Mouse (Mus musculus) cerebellum, postnatal 10 days (tissue): ENCODE results near the gene Cbx8.
A peak's percentile ranks its signal among the peaks of the same experiment; 100 is the strongest.

Source experiments
- DNase-seq, 2 experiments: peaks; one replicate each; pipeline ENCODE4 v3.0.0; 2021; ENCODE audit warnings: mixed read lengths in 2 of 2

The Cbx8 gene

GRCm38 (mm10) chr11:119048133-119048510 is 7.4 kb upstream of the Cbx8 start:
- no peak for DNase-seq

- peak; percentile 68 to 72 for DNase-seq
Measured at GRCm38 (mm10) chr11:119047261-119048132, 6.7 kb upstream of the Cbx8 start.

- DNase-seq, result peak; percentile 56 to 73
Measured at GRCm38 (mm10) chr11:119046601-119047245, 6.0 kb upstream of the Cbx8 start.

- peak; percentile 50 to 51 for DNase-seq
Measured at GRCm38 (mm10) chr11:119044551-119045337, 4.0 kb upstream of the Cbx8 start.

GRCm38 (mm10) chr11:119043761-119044550 is 3.2 kb upstream of the Cbx8 start:
- peak; percentile 58 to 61 for DNase-seq

- no peak for DNase-seq
Measured at GRCm38 (mm10) chr11:119043273-119043540, 2.4 kb upstream of the Cbx8 start.

GRCm38 (mm10) chr11:119042466-119043272 is 1.9 kb upstream of the Cbx8 start:
- peak; percentile 36 to 42 for DNase-seq

- no peak for DNase-seq
Measured at GRCm38 (mm10) chr11:119041750-119042465, 1.1 kb upstream of the Cbx8 start.

- DNase-seq, result peak; percentile 89
Measured at GRCm38 (mm10) chr11:119041325-119041716, 552 bp upstream of the Cbx8 start.

GRCm38 (mm10) chr11:119039732-119040512 is 847 bp downstream of the Cbx8 start:
- peak in 1 of 2 experiments; percentile 11 for DNase-seq

- peak in 1 of 2 experiments; percentile 41 for DNase-seq
Measured at GRCm38 (mm10) chr11:119038744-119039484, 1.9 kb downstream of the Cbx8 start.

- DNase-seq, result peak; percentile 65 to 69
Measured at GRCm38 (mm10) chr11:119037780-119038401, 2.9 kb downstream of the Cbx8 start.

- peak; percentile 63 to 68 for DNase-seq
Measured at GRCm38 (mm10) chr11:119036934-119037779, 3.6 kb downstream of the Cbx8 start.

GRCm38 (mm10) chr11:119036447-119036846 is 4.3 kb downstream of the Cbx8 start:
- no peak for DNase-seq

GRCm38 (mm10) chr11:119035686-119036165 is 5.0 kb downstream of the Cbx8 start:
- DNase-seq, result no peak

- DNase-seq, result peak in 1 of 2 experiments; percentile 27
Measured at GRCm38 (mm10) chr11:119035094-119035685, 5.6 kb downstream of the Cbx8 start.

- DNase-seq, result no peak
Measured at GRCm38 (mm10) chr11:119034635-119035034, 6.1 kb downstream of the Cbx8 start.
